Mouse (Mus musculus) liver, adult 2 months (tissue): ENCODE results near the gene Hpf1.

Experiments
- CTCF ChIP-seq: fragments of 200-500 bp; IDR thresholded peaks from 2 replicates; pipeline ENCODE4 v1.5.1; 2011; ENCODE audit warnings: low read depth, low read length, control low read depth
- POLR2A ChIP-seq: fragments of 200-500 bp; IDR thresholded peaks from 2 replicates; pipeline ENCODE4 v1.6.1; 2011; ENCODE audit warnings: low read length, control low read depth; ENCODE audit not compliant: insufficient read depth; ENCODE audit errors: extremely low read depth

DNA sequence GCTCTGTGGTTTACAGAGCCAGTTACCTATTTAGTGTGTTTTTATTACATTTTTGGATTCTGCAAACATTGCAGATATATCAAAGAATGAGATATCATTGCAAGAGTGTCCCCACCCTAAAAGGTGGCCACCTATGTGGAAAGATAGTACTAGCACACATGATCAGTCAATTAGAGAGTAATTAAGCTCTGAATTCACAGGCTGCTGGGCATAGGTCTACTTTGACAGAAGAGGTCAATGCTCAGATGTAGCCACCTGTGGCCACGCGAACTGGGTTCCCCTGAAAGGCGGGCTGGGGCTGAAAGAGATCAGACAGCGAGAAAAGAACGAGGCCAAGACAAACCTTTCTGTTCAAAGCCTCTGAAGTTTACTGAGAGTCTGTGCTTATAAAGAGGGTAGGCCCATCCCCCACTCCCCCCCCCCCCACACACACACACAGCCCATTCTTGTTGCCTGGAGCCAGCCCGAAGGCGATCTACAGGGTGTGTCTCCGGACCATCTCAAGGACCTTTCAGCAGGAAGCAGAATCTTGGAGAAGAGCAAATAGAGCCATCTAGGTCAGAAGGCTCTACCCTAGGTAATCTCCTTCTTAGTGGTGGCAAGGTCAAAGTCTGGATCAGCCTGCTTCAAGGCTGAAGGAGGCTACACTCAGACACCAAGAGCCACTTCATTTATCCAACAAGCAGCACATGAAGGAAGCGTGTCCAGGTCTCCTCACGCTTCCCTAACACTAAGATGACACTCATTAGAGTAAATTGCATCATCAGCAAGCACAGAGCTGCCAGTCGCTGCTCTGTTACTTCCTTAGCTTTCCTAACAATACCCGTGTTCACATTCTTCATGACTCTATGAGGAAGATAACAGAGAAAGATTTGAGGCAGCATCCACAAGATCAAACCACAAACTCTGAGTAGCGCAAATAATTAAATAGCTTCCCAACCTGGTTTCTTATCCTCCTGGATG, 19.7 kb upstream of the Hpf1 start:
- TF ChIP-seq CTCF (no peak), POLR2A (no peak)
